Mouse (Mus musculus) liver (tissue): ENCODE data around the gene Gpr108.

Experiments
- DNase-seq: peaks from one replicate; pipeline ENCODE4 v3.0.0-alpha.2; 2020; ENCODE audit warnings: mixed read lengths

Gene Gpr108

DNA sequence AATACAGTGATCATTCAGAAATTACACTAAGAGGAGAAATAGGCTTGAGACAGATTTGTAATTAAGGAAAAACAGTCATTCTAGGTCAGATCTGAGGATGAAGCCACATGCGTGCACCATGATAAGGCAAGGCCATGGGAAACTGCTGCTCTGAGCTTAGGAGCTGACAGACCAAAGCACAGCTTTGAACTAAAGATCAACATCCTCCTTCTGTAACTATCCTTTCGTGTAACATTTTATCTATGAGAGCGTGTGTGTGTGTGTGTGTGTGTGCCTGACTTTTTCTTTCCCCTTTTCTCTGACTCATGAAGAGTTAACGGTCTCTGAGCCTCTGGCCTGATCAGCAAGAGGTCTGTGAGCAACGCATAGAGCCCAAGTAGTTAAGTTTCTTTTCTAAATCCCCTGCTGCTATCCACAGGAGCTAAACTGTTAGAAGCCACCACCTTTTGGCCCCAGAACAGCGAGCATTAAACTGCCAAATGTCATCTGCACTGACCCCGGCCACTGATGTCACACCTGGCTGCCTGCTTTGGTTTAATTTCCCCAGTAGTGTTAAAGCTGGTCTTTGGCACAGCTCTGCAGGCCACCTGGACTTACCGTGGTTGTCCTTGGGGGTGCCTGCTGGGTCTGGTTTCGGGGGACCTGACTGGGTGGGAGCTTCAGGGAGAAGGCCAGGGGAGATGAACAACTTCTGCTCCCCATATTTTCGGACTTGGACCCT, 4.4 kb downstream of the Gpr108 start:
- DNase-seq: no peak

DNA sequence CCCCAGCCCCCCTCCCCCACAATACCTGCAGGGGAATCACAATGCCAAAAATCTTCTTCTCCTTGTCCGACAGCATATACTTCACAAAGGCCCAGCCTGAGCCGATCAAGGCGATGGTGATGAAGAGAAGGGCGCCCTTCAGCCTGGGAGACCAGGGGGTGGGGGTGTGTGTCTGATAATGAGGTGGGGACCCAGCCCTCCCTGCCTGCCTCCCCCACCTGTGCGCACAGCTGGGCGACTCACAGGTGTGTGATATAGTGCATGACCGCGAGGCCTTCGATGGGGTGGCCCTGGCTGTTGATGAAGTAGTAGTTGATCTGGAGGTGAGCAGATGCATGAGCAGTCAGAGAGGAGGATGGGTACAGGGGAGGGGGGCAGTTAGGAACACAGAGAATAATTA, 11.1 kb downstream of the Gpr108 start:
- DNase-seq: no peak

DNA sequence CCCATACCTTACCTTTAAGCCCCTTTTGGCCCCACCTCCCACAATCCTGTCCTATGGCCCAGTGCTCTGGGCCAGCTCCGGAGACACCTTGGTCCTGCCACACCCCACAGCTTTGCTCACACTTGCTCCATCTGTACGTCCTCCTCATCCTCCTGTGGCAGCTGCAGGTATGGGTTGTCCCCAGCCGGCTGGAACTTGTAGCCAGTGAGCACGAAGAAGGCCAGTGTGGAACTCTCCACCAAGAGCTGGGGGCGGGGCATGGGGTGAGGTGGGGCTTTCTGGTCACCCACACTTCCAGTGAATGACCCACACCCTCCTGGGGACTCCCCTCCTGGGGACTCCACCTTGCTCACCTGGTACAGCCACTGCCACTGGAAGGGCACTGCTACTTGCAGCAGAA, 12.4 kb downstream of the Gpr108 start:
- no peak for DNase-seq

DNA sequence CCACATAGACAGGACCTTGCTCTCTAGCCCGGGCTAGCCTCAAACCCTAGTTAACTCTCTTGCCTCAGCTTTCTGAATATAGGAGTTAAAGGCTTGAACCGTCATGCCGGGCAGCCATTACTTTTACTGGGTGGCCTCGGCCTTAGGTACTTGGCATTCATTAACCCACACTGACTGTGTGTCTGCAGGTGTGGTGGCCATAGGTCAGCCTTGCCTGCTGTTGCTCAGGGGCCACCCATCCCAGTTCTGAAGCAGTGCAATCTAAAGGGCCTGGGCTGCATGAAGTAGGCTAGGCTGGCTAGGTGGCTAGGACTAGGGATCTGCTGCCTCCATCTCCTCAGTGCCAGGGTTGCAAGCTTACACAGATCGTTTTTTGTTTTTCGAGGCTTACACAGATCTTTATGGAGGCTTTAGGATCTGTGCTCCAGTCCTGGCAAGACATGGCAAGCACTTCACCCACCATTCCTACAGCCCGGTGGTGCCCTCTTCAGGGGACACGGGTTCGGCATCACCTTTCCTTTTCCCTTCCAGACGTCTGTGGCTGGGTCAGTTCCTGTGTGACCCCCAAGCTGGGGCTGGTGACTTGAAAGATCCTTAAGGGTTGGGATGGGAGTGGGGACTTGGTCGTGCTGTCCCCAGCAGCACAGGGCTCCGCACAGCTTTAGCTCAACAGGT, 13.9 kb downstream of the Gpr108 start:
- no peak for DNase-seq

DNA sequence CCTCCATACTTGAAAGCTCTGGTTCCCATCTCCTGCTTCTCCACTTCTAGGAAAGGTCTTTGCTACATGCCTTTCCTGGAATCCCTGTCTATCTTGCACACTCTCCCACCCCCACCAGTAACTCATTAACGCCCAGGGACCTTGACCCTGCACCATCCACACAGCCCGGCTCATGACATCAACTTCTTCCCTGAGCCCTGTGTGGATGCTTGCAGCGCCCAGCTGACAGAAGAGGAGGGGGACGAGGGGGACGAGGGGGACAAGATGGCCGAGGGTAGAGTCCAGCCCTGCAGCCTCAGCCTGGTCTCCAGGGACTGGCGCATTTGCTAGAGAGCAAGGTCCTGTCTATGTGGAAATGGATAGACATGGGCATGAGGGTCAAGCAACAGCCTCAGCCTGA, 15.2 kb downstream of the Gpr108 start:
- DNase-seq: peak; percentile 58

DNA sequence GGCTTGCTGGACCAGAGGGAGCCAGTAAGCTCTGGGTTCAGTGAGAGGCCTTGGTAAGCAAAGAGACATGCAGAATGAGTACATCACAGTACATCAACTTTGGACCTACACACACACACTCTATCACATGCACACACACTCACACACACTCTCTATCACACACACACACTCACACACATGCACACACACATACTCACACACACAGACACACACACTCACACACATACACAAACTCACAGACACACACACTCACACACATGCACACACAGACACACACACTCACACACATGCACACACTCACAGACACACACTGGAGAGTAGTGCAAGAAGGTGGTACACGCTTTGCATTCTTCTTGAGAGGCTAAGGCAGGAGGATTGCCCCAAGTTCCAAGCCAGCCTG, 16.0 kb downstream of the Gpr108 start:
- DNase-seq: no peak

DNA sequence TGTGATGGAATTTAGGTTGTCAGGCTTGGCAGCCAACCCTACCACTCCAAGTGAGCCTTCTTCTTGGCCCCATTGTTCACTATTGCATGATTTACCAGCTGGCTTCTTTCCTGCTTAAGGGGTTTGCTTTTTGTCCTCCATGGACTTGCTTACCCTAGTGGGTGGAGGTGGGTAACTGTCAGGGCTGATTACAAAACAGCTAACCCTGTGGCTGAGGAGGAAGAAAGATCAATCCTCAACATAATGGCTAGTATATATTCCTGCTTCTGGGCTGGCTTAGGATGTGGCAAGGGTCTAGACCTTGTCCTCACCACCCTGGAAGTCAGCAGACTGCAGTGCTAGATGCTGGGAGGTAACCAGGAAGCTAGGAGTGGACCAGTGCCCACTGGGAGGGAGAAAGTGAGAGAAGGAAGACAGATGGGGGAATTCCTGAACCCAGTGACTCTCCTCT, 16.9 kb downstream of the Gpr108 start:
- DNase-seq: no peak

DNA sequence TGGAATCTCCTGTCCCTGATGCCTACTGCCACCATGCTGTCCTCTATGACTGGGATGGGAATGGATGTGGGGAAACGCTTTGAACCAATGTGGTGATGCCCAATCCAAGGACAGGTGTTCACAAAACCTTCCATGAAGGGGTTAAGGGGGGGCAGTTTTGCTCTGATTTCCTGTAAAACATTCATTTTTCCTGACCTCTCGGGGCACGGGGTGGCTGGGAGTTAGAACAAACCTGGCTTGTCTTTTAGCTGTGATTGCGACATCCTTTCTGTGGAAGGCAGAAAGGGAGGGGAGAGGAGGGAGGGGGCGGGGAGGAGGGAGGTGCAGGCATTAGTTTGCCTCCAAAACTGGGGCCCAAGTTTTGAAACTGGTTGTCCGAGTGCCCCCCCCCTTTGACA, 17.5 kb downstream of the Gpr108 start:
- DNase-seq: peak; percentile 52

DNA sequence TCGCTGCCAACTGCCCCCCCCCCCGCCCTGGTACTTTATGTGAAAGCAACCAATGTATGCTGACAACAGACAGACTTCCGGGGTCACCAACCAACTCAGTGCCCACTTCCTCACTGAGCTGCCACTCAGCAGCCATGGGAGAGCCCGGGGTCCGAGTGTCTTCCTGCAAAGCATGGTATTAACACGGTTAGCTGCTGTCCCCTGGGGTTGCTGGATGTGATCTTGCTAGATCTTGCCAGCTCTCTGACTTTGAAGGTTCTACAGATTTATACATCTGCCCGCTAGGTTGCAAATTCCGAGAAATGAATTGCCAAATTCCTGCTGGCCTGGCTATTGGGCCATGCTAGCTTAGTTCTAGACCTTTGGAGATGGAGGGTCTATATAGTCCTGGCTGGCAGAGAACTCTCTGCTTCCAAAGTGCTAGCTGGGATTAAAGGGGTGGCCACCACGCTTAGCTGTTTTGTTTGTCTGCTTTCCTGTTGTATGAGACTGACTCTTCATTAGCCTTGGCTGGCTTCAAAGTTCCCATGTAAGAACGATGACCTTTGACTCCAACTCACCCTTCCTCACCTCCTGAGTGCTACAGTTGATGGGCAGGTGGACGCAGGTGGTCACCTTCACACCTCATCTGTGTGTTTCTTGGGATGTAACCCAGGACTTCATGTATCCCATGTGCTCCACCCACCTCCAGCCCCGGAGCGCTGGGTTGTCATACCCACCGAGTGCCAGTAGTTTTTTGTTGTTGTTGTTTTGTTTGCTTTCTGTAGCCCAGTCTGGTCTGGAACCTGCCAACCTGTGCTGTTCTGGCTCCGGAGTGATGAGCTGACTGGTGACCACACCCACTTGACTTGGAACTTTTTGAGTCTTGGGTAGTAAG, 18.2 kb downstream of the Gpr108 start:
- DNase-seq: no peak

DNA sequence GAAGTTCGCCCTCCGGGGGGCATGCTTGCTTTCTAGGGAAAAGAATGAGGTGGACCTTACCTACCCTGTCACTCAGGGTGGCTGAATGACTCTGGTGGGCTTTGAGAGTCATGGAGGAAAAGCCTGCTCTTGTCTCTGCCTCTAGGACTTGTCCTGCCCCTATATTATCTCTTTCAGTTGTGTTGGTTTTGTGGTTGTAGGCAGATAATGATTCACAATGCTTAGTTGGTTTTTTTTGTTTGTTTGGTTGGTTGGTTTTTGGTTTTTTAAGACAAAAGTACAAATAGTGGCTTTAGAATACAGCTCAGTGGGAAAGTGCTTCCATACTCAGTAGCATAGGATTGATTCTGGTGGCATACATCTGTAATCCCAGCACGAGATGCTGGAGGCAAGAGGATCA, 19.4 kb downstream of the Gpr108 start:
- DNase-seq: no peak

DNA sequence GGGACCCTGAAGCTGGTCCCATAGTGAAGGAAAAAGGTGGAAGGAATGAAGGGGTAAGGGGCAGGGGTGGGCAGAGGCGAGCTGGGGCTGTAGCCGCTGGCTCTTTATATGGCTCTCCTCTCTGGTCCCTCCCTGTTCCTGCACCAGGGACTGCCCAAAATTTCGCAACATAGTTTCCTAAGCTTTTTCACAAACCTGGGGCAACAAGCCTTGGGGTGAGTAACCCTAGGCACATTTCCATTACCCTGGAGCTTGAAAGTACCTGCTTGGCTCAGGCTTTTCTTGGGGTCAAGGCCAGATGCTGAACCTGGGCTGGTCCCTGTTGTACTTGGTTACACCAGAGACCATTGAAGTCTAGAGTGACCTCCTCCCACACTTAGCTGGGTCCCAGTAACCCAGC, 20.2 kb downstream of the Gpr108 start, which contains the start of gene C3:
C3 (minus strand) TSS at position 123 of the 400 bp plus-strand sequence.
- peak; percentile 37 for DNase-seq

DNA sequence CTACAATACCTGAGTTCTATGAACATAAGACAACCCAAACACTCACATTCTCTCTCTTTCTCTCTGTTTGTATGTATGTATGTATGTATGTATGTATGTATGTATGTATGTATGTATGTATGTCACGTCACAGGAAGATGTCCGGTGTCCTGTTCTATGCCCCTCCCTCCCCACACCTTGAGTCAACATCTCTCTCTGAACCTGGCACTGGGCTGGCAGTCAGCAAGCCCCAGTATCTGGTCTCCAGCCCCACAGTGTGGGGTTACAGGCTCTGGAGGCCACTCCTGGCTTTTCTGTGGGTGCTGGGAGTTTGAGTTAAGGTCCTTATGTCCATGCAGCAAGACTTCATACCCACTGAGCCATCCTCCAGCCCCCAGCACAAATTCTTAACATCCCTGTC, 20.8 kb downstream of the Gpr108 start:
- DNase-seq: no peak

DNA sequence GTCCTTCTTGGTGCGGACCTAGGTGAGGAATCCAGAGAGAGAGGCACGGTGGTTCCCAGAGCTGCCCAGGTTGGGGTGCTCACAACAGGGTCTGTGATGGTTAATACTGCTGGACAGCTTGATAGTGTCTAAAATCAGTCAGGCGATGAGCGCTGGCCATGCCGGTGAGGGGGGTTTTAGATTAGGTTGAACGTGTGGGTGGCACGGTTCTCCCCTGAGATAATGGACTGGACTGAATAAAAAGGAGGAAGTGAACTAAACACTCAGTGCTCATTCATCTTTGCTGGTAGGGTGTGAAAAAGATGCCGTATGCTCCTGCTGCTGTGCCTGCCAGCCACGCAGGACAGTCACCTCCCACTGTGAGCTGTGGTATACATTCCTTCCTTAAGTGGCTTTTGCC, 24.9 kb downstream of the Gpr108 start:
- DNase-seq: no peak

DNA sequence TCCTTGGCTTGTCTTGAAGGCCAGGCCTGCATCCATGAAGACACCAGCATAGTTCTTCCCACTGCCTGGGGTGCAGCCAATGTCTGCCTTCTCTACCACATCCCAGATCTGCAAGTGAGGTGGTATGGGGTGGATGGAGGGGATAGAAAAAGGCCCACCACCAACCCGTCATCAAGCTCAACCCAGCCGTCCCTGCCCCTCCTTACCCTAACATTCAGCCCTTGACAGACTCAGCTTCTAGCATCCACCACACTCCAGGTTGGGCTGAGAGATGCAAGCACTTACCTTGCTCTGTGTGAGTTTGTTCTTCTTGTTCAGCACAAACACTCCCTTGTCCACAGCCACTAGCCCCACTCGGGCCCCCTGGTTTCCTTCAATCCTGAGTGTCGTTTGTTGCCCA, 26.3 kb downstream of the Gpr108 start:
- no peak for DNase-seq

DNA sequence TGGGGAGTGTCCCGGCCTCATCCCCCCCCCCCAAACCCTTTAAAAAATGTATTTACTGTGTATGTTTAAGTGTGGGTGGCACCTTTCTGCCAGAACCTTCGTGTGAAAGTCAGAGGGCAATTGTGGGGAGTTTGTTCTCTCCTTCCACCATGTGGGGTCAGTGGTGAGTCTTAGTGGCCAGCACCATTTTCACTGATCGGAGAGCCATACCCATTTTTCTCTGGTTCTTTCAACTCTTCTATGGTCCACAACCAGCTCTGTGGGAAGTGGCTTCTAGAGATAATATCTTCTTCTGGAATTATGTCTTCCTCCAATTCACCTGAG, 28.4 kb downstream of the Gpr108 start:
- peak; percentile 8 for DNase-seq

DNA sequence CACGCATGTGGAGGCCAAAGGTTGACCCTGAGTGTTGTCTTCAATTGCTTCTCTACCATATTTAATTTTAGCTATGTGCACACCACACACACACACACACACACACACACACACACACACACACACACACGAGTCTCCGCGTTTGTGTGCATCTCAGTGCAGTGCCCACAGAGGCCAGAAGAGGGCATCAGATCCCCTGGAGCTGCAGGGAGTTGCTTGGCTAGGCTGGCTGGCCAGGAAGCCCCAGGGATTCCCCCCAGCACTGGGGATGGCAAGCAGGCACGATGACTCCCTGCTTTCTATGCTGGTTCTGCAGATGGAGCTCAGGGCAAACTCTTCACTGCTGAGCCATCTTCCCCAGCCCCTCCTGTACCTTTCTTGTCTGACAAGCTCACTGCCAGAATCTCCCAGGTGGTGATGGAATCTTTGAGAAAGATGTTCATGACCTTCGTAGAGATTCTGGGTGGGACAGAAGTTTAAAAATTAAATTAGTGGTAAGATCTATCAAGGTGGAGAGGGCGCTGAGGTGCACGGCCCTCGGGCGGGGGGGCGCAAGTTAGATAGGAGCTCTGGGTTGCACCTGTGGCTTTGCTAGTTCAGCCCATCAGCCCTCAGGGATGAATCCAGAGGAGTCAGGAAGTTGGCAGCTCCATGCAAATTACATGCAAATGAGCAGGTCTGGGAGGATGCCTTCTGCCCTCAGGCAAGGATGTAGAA, 28.9 kb downstream of the Gpr108 start:
- DNase-seq: peak; percentile 69

DNA sequence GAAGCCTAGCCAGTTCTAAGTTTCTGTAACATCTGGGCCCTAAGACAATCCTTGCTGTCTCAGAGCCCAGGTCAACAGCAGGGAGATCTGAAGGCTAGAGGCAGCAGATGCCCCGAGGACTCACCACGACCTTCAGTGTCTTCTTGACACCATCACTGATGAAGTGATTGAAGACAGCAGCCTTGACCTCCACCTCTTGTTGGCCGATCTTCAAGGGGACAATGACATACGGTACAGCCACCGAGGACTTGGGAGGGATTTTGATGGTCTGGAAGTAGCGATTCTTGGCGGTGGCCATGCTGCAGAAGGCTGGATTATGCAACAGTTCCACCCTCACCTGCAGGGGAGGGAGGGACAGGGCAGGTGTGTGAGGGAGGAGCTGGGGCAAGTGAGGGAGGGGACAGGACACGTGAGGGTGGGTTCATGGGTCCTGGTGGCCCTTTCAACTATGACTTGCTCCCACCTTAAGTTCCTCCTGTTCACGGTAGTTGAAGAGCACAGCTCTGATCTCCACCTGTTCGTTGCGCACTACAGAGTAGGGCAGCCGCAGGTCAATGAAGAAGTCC, 29.8 kb downstream of the Gpr108 start:
- DNase-seq: peak; percentile 0

DNA sequence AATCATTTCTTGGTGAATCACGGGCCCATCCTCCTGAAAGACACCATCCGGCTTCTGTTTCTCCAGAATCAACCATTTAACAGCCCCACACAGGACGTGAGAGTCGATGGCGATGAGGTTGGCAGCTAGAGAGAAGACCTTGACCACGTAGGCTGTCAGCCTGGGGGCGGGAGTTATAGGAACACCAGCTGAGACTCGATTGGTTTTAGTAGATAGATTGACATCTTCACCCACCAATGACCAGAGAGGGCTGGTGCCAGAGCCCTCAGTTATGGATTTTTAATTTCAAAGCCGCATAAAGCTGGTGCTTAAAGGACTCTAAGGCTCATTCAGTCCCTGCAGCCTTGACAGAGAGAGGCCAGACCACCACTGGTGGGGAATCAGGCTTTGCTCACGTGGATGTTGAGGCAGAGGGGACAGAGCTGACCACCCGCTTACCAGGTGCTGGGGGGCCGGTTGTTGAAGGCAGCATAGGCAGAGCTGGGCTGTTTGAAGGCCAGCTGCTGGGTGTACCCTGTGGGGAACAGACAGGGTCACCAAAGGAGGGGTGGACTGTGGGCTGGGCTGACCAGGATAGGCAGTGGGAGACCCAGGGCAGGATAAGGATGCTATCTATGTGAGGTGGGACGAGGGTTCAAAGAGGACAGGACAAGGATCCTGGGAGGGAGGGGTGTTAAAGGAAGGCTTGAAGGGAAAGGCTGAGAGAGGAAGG, 33.4 kb downstream of the Gpr108 start:
- peak; percentile 24 for DNase-seq

DNA sequence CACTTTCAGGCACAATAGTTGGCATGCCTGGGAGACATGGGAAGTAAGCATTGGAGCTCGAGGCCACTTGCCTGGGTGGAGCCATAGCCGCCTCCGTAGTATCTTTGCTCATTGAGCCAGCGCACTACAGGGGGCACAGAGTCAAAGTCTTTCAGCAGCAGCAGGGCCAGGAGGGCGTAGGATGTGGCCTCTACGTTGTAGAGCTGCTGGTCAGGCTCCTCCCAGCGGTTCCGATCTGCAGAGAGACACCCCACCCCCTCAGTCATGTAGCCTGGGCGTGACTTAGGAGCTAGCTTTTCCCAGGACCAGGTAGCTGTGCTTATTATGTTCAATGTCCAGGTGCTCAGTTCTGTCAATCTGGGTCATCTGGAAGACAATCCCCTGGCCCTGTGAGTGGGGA, 36.7 kb downstream of the Gpr108 start:
- no peak for DNase-seq

DNA sequence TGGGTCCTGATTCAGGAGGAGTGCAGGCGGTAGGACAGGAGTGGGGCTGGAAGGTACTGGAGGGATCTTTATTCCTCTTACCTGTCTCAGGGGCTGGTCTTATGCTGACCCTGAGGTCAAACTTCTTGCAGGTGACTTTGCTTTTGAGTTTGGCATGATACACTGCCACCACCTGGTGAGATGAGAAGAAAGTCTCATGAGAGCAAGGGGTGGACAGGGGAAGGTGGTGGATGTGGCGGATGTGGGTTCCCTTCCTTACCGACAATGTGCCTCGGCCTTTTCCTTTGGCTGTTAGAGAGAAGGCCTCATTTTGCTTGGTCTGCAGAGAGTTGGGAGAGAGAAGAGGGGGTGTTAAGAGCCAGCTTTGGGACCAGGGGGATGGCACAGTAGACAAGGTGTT, 38.9 kb downstream of the Gpr108 start:
- no peak for DNase-seq

DNA sequence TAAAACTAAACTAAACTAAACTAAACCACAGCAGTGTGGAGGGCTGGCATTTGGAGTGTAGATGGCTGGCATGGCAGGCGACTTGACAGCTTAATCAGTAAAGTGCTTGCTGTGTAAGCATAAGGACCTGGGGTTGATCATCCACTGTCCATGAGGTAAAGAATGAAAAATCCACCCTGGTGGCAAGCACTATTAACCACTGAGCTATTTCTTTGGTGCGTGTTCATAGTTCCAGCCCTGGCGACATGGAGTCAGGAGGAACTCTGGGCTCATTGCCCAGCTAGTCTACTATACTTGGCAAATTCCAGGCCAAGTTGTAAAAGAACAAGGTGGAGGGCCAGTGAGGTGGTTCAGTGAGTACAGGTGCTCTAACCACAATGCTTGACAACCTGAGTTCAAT, 40.3 kb downstream of the Gpr108 start:
- no peak for DNase-seq
